Mouse (Mus musculus): ENCODE results near the gene Nup98.

Gene Nup98

DNA sequence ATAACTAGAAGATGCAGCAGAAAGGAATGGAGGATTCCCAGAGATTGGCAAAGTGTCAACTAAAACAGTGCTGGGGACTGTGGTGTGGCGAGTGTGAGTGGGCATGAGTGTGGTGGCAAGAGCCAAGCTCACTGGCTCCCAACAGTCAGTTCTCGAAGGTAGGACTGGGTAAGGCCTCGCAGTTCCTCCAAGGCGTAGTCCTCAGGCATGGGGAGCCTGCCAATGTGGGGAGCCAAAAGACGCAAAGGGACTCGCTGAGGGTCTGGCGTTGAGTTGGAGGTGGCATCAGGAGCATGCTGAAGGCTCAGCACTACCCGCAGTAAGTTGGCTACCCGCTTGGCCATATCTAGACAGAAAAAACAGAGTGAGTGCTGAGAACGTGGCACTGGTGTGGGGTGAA lies 89.7 kb downstream of the Nup98 start:
- DNase-seq (ENCODE audit: low read depth in 1 of 2, low spot score in 2 of 2) = no peak

DNA sequence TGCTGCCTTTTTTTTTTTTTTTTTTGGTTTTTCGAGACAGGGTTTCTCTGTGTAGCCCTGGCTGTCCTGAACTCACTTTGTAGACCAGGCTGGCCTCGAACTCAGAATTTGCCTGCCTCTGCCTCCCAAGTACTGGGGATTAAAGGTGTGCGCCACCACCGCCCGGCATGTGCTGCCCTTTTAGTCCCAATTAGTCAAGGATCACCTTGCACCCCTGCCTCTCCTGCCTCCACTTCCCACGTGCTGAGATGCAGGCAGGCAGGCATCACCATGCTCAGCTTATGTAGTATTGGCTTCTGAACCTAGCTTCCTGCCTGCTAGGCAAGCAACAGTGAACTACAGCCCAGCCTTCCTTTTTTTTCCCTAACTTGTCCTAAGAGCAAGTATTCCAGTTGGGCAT lies 92.6 kb downstream of the Nup98 start:
- DNase-seq (ENCODE audit: low read depth in 1 of 2, low spot score in 2 of 2) = no peak

DNA sequence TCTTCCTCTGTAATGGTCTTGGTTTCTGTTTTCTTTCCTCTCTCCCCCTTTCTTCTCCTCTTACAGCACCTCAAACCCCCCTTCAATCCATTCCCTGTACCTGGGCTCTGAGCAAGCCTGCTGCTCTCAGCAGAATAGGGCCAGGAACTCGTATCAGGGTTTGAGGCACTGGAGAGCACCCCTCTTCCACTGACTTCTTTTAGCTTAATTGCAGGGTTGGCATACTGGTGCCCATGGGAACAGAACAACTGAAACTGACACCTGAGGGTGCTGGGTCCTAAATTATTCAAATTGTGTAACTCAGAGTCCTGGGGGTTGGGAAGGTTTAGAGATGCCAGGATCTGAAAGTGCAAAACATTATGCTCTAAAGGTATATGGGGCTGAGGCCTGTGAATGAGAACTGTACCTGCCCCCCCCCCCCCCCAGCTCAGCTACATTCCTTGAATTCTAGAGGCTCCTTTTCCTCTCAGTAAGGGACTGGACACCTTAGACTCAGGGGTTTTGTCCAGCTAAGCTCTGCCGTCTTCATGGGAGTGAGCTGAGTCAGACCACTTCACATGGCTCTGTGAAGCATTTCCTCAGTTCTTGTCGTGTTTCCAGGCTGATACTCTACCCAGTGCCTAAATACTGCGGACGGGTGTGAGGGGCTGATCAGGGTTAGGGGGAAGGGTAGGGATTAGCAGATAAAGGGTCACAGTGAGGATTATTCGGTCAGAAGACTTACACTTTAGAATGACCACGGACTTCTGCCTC lies 93.2 kb downstream of the Nup98 start, which contains the start of gene Chrna10:
Chrna10 (minus strand) TSS at position 250 of the 753 bp plus-strand sequence.
- DNase-seq (ENCODE audit: low read depth in 1 of 2, low spot score in 2 of 2) = no peak

DNA sequence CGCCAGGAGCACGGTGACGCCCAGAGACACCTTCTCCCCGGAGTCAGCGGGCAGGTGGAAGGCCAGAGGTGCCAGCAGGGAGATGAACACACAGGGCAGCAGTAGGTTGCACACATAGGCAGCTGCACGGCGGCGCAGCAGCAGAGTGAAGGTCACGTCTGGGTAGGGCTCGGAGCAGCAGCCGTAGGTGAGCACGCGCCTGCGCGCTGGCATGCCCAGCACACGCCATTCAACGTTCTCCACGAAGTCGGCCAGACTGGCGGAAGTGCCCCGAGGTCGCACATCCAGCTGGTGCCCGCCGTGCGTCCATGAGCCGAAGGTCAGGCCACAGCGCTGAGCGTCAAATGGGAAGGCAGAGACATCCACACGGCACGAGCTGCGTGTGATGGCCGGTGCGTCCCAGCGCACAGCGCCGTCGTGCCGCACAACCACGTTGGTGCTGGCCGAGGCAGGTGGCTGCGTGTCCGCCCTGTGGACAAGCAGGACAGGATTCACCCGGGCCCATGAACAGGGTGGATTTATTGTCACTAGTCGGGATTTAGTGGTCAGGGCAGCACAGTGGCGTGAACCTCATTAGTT lies 96.7 kb downstream of the Nup98 start:
- no peak for DNase-seq (ENCODE audit: low read depth in 1 of 2, low spot score in 2 of 2)

DNA sequence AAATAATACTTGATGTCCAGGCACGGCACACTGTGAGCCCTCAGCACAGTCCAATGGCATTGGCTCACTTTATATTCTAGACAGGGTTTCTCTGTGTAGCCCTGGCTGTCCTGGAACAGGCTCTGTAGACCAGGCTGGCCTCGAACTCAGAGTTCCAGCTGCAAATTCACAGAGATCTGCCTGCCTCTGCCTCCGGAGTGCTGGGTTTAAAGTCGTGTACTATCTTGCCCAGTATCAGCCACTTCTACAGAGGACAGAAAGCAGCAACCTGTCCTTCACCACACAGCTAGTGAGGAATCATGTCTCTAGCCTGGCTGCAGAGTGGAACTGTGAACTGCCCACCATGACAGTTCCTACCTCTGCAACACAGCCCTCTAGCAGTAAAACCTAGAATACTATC lies 100.2 kb downstream of the Nup98 start:
- no peak for DNase-seq (ENCODE audit: low read depth in 1 of 2, low spot score in 2 of 2)

DNA sequence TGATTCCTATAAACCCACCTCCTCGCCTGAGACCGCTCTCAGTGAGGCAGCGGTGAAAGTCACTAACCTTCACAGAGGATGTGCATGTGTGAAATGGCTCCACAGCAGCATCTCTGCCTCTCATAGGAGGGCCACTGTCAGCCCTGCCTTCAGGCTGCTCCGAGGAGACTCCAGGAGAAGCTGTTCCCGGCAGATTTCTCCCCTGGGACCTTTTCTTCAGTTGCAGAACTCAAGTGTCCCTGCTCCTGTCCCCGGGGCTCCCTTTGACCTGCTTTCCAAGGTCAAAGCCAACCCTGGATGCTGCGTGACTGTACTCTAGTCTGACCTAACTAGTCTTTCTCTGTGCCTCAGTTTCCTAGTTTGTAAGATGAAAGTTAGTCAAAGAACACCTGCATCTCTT lies 100.8 kb downstream of the Nup98 start, which contains the start of gene Art5:
Art5 (minus strand) TSS at position 319 of the 400 bp plus-strand sequence.
- no peak for DNase-seq (ENCODE audit: low read depth in 1 of 2, low spot score in 2 of 2)

DNA sequence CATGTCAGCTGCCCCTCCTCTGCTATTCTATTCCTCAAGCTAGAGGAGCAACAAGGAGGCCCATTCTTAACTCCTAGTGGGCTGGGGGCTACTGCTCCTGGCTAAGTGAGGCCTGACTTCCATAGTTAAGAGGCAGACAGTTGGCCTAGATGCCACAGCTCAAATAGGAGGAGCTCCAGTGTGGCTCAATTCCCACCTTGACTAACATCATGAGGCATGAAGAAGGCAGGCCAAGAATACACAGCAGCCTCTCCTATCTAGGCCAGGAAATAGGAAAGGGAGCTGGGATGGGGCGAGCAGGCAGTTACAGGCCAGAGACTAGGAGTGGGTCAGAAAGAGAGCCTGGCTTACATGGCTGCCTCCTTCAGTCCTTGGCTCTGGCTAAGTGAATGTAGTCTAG lies 101.8 kb downstream of the Nup98 start:
- no peak for DNase-seq (ENCODE audit: low read depth in 1 of 2, low spot score in 2 of 2)

DNA sequence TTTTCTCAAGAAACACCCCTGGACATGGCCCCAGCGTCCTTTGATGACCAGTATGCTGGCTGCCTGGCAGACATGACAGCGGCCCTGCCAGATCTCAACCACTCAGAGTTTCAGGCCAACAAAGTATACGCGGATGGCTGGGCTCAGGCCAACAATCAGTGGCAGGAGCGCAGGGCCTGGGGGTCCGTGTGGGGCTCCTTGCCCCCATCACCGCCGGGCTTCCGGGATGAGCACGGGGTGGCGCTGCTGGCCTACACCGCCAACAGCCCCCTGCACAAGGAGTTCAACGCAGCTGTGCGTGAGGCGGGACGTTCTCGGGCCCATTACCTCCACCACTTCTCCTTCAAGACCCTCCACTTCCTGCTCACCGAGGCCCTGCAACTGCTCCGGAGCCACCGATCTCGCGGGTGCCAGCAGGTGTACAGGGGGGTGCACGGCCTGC lies 103.3 kb downstream of the Nup98 start:
- no peak for DNase-seq (ENCODE audit: low read depth in 1 of 2, low spot score in 2 of 2)

DNA sequence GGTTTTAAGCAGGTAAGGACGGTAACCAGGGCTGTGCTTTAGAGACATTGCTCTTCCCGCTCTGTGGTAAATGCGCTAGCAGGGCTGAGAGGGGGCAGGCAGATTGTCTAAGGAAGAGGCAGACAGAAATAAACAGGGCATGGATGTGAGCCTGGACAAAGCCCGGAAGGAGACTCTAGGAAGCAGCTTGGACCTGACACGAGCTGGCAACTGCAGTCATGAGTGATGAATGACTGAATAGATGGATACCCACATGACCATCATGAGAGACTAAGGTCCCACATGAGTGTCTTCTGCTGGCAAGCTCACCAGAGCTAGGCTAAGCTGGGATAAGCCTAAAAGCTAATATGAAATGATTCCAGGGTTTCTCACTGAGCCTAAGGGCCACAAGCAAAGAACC lies 105.8 kb downstream of the Nup98 start:
- no peak for DNase-seq (ENCODE audit: low read depth in 1 of 2, low spot score in 2 of 2)

DNA sequence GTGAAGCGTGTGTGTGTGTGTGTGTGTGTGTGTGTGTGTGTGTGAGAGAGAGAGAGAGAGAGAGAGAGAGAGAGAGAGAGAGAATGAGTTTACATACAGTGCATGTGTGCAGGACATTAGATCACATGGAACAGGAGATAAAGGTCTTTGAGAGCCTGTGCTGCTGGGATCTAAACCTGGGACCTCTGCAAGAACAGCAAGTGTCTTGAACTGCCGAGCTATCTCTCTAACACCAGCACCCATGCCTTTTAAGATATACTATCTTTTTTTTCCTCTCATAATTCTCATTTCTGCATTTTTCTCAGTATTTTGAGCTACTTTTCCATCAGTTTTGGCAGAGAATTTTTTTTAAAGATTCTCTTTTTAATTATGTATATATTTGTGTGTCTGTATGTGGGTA lies 106.4 kb downstream of the Nup98 start:
- no peak for DNase-seq (ENCODE audit: low read depth in 1 of 2, low spot score in 2 of 2)

DNA sequence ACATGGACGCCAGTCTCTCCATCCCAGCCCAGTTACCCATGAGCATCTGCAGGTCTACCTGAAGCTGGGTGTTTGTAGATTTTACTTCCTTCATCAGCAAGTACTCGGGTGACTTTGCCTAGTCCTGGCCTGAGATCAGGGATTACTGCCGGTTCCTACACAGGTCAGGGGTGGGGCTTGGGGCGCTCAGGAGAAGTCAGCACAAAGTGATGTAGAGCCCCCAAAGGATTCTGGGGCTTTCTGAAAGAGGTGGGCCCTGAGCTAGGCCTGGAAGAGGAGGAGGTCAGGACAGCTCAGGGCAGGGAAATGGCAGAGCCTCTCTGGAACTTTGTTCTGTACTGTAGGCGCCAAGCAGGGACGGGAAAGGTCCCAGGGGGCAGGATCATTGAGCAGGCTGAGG lies 107.3 kb downstream of the Nup98 start:
- no peak for DNase-seq (ENCODE audit: low read depth in 1 of 2, low spot score in 2 of 2)

DNA sequence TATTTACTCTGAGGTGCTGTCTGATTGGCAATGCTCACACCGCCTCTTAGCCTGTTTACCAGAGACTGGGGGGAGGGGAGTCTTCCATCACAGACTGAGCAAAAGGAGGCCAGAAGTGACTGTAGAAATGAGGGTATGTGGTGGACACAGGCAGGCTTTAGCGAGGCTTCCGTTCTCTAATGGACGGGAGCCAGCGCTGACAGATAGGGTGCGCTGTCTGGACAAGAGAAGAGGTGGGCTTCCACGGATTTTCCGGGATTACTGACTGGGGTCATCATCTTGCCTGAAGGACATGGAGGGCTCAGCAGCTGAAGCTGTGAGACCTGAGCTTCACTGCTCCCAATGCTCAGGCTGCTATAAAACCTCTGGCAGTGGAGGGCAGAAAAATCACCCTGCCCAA lies 107.7 kb downstream of the Nup98 start:
- no peak for DNase-seq (ENCODE audit: low read depth in 1 of 2, low spot score in 2 of 2)

DNA sequence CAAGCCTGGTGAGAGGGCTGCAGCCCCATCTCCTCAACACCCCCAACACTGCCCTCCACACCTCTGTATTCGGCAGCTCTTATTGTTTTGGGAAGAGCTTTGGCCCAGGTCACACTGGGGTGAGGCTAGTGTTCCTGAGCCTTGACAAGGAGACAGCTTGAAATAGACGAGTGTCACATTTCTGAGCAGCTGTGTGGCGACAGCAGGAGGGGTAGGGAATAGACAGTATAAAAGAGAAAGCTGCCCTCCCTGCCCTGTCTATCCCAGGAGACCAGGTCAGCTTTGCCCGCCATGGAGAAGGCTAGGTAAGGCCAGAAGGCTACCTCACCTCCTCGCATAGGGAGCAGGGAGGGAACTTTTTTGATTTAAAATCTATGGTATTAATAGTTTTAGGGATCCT lies 108.5 kb downstream of the Nup98 start, which contains the start of gene Art1:
Art1 (plus strand) TSS at position 257 of the 400 bp plus-strand sequence.
- no peak for DNase-seq (ENCODE audit: low read depth in 1 of 2, low spot score in 2 of 2)

DNA sequence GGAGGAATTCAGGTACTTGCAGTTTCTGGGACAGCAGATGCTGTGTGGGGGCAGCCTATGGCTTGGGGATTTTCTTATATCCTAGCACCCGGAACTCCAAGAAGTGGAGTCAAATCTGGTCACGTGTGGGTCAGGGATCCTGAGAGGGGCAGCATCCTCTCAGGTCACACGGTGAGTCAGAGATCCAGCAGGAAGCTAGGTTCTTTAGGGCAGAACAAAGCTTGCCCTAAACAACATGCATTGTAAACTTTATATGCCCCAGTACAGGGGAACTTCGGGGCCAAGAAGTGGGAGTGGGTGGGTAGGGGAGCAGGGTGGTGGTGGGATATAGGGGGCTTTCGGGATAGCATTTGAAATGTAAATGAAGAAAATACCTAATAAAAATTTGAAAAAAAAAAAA lies 109.1 kb downstream of the Nup98 start:
- no peak for DNase-seq (ENCODE audit: low read depth in 1 of 2, low spot score in 2 of 2)

DNA sequence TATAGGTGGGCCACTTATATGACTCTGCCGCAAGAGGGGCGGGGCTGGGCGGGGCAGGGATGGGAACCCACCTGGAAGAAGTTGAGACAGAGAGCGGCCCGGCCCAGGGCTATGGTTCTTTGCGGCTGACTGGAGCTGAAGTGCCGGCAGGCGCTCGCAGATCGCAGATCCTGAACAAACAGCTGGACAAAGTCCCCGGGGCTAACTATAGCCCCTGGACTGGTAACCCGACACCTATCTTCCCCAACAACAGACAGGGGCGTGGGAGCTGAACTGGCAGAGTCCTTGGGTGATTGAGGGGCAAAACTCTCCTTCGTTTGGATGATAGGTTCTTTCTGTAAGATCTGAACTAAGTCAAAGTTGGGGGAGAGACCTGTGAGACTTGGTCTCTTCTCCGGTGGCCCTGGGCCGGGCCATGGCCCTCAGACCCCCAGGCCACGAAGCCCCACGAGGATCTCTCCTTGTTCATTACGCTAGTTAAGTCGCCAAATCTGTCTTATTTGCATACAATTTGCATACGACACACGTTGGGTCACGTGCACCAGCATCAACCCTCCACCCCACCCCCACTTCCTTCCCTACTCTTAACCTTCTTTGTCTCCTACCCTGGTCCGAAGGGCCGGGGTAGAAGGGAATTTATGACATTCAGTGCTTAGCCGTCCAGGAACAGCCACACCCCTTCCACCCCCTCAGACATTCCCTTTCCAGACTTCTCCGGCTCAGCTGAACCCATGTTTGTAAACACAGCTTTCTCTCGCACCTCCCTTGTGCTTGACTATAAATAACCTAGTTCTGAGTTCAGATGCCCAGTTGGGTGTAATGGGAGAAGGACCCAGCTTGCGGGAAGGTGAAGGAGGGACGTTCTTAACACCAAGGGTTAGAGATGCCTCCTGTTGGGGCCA lies 110.0 kb downstream of the Nup98 start:
- DNase-seq (ENCODE audit: low read depth in 1 of 2, low spot score in 2 of 2) = no peak

DNA sequence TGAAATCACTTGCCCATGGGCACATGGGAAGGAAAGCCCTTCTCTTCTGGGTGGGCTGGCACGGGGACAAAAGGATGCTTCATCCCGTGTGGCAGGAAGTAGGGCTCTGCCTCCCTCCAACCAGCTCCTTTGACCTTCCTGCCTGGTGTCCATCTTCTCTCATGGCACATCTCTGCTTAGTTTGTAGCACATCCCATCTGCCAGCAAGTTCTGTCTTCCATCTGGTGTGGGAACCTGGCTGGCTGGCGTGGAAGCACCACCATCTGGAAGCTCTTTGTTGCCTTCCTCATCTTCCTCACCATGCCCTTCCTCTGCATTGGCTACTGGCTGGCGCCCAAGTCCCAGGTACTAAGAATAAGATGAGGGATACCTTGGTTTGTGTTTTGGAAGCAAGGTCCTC lies 122.6 kb downstream of the Nup98 start:
- no peak for DNase-seq (ENCODE audit: low read depth in 1 of 2, low spot score in 2 of 2)

DNA sequence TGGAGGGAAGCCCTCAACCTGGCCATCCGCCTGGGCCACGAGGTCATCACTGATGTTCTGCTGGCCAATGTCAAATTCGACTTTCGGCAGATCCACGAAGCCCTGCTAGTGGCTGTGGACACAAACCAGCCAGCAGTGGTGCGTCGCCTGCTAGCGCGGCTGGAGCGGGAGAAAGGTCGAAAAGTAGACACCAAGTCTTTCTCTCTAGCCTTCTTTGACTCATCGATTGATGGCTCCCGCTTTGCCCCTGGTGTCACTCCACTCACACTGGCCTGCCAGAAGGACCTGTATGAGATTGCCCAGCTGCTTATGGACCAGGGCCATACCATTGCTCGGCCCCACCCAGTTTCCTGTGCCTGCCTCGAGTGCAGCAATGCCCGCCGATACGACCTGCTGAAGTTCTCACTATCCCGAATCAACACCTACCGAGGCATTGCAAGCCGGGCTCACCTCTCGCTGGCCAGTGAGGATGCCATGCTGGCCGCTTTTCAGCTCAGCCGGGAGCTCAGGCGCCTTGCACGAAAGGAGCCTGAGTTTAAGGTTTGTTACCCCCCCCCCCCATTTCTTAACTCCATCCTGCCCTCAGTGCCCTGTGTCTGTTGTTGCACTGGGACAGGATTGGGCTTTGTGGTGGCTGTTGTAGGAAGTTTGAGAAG lies 125.8 kb downstream of the Nup98 start:
- no peak for DNase-seq (ENCODE audit: low read depth in 1 of 2, low spot score in 2 of 2)

DNA sequence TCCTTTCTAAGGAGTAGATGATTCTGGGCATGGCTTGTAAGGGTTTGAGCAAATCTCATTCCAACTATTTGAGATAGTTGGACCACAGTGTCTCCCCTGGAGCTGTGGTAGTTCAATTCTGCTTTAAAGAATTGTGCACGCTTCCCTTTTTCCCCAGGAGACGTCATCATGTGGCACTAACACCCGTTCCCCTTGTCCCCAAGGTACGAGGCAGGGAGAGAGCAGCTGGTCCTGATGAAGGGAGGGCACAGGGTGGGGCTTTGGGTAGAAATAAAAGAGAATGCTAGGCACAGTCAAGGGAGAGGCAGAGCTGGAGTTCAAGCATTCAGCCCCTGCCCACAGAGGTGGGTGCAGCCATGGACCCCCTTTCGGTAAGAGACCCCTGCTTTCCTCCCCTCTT lies 127.2 kb downstream of the Nup98 start, which contains the start of gene Trpc2:
Trpc2 (plus strand) TSS at position 301 of the 400 bp plus-strand sequence.
- no peak for DNase-seq (ENCODE audit: low read depth in 1 of 2, low spot score in 2 of 2)

DNA sequence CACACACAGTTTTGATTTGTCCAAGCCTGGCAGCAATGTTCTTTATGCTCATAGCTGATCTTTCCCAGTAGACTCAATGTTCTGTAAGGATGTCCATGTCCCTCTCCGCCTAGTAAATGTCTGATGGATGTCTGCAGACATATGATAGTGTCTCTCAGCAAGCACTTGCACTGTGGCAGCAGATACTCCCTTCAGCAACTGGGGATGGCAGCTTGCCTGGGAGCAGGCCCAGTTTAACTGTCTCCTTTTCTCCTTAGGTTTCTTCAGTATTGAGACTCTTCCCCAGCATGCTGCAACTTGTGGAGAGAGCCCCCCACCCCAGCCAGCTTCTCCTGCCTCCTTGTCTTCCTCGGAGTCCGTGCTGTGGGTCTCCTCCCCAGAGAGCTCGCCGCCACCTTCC lies 128.2 kb downstream of the Nup98 start:
- DNase-seq (ENCODE audit: low read depth in 1 of 2, low spot score in 2 of 2) = no peak

DNA sequence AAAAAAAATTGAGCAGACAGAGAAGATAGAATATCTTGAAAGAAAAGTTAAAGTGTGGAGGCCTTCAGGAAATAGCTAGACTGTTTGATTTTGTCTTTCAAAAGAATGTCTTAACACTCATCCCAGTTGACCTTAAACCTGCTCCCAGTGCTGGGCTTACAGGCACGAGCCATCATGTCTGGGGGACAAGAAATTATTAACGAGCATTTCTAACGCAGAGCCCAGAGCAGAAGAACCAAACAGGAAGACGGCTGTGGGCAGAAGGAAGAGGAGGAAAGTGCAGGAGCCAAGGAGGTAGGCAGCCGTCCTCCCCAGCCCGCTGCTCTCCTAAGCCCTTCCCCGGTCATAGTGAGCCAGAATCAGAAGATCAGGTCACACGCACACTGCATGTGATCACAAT lies 129.7 kb downstream of the Nup98 start:
- DNase-seq (ENCODE audit: low read depth in 1 of 2, low spot score in 2 of 2) = no peak

DNA sequence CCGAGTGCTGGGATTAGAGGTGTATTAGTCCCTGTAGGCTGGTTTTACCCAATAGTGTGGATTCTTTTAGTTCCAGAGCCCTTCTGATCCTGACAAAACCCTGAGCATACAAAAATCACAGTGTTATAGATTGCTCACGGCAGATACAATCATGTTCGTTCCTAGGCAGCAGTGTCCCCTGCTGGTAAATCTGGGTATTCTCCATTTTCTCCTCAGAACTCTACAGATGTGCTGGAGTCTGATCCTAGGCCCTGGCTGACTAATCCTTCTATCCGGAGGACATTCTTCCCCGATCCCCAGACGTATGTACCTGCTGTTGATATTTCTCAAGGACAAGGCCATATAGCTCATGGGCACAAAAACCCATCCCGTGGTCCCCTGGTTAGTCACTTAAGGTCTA lies 131.5 kb downstream of the Nup98 start:
- no peak for DNase-seq (ENCODE audit: low read depth in 1 of 2, low spot score in 2 of 2)

Data from monocyte, adult 2 months (primary cell).